Mouse (Mus musculus) ES-Bruce4 (cell line): ENCODE measurements around the gene Parn.

Experiments
- CTCF ChIP-seq: IDR thresholded peaks from one replicate; pipeline ENCODE4 v1.8.1; 2011; ENCODE audit warnings: low read depth, low read length
- EP300 ChIP-seq: IDR thresholded peaks from 2 replicates; pipeline ENCODE4 v1.6.1; 2011; ENCODE audit warnings: low read depth, low read length; ENCODE audit not compliant: insufficient read depth

GRCm38 (mm10) chr16:13639508-13639907, 28.5 kb downstream of the Parn start:
- no peak for TF ChIP-seq CTCF
- no peak for TF ChIP-seq EP300
